Mouse (Mus musculus) G1E-ER4 (cell line): Measurements from ENCODE around the gene Calm4. TPM values are rescaled to one million over a fixed set of nuclear protein-coding genes. Genes with fewer than 3 reads are reported as not detected.
"Not testable (repeated sequence)": the region's sequence is repeated elsewhere in the genome, so short reads cannot be mapped to it uniquely, and the experiment has no call there.

ENCODE experiments used
- GATA1 ChIP-seq: IDR thresholded peaks from one replicate; pipeline ENCODE4 v1.8.0; 2012; ENCODE audit warnings: low read length, inconsistent platforms
- polyA plus RNA-seq: library from polyadenylated mRNA; stranded (reverse); fragments of >175 nt; gene quantifications from 2 replicates; pipeline ENCODE4 v1.2.3, GENCODE M21; 2012

Gene Calm4
- polyA plus RNA-seq, 1 experiment = not detected

- no peak for TF ChIP-seq GATA1
Observed at GRCm38 (mm10) chr13:3850330-3850729, 12.8 kb downstream of the Calm4 start.

GRCm38 (mm10) chr13:3853648-3854333 is 16.2 kb downstream of the Calm4 start, which contains the start of gene Calm5:
TSS of gene Calm5 (plus strand) at chr13:3854173.
- TF ChIP-seq GATA1 = not testable (repeated sequence)

- no peak for TF ChIP-seq GATA1
Observed at GRCm38 (mm10) chr13:3854856-3855255, 17.3 kb downstream of the Calm4 start.

GRCm38 (mm10) chr13:3856252-3856651 is 18.7 kb downstream of the Calm4 start:
- no peak for TF ChIP-seq GATA1

GRCm38 (mm10) chr13:3861251-3861650 is 23.7 kb downstream of the Calm4 start:
- TF ChIP-seq GATA1 = no peak

- TF ChIP-seq GATA1 = no peak
Observed at GRCm38 (mm10) chr13:3862325-3862724, 24.8 kb downstream of the Calm4 start.

- TF ChIP-seq GATA1 = no peak
Observed at GRCm38 (mm10) chr13:3862922-3863580, 25.5 kb downstream of the Calm4 start.

GRCm38 (mm10) chr13:3865648-3866354 is 28.2 kb downstream of the Calm4 start:
- no peak for TF ChIP-seq GATA1

- no peak for TF ChIP-seq GATA1
Observed at GRCm38 (mm10) chr13:3866355-3867052, 28.9 kb downstream of the Calm4 start.

GRCm38 (mm10) chr13:3867158-3867557 is 29.6 kb downstream of the Calm4 start:
- TF ChIP-seq GATA1 = no peak

GRCm38 (mm10) chr13:3869901-3870300 is 32.3 kb downstream of the Calm4 start:
- TF ChIP-seq GATA1 = no peak

- TF ChIP-seq GATA1 = no peak
Observed at GRCm38 (mm10) chr13:3872832-3873231, 35.3 kb downstream of the Calm4 start.

GRCm38 (mm10) chr13:3876448-3876847 is 38.9 kb downstream of the Calm4 start:
- no peak for TF ChIP-seq GATA1

GRCm38 (mm10) chr13:3877185-3877584 is 39.6 kb downstream of the Calm4 start:
- TF ChIP-seq GATA1 = no peak

- TF ChIP-seq GATA1 = no peak
Observed at GRCm38 (mm10) chr13:3877679-3878220, 40.2 kb downstream of the Calm4 start.
